Mouse (Mus musculus) heart, postnatal 0 days (tissue): ENCODE data around the gene Dohh.

Experiments used
- CTCF ChIP-seq: IDR thresholded peaks from 2 replicates; pipeline ENCODE4 v1.5.1; 2016; ENCODE audit warnings: antibody characterized with exemption, control low read depth, low read depth
- EP300 ChIP-seq: IDR thresholded peaks from 2 replicates; pipeline ENCODE4 v1.6.1; 2016; ENCODE audit warnings: antibody characterized with exemption, low read depth

GRCm38 (mm10) chr10:81414682-81415081 lies 30.5 kb downstream of the Dohh start:
- no peak for TF ChIP-seq CTCF
- TF ChIP-seq EP300 = no peak
